Mouse (Mus musculus) duodenum, adult 2 months (tissue): ENCODE measurements around the gene Jazf1. TPM values are rescaled to one million over a fixed set of nuclear protein-coding genes. Genes with fewer than 3 reads are reported as not detected.

Source experiments
- polyA plus RNA-seq: library from polyadenylated mRNA; depleted of rRNA; stranded (reverse); fragments of >200 nt; gene quantifications from 2 replicates; pipeline ENCODE4 v1.2.3, GENCODE M21; 2012; ENCODE audit warnings: low replicate concordance; rRNA removed

Jazf1 gene
- polyA plus RNA-seq: 0.14 and 0.61 TPM in 2 replicates

DNA sequence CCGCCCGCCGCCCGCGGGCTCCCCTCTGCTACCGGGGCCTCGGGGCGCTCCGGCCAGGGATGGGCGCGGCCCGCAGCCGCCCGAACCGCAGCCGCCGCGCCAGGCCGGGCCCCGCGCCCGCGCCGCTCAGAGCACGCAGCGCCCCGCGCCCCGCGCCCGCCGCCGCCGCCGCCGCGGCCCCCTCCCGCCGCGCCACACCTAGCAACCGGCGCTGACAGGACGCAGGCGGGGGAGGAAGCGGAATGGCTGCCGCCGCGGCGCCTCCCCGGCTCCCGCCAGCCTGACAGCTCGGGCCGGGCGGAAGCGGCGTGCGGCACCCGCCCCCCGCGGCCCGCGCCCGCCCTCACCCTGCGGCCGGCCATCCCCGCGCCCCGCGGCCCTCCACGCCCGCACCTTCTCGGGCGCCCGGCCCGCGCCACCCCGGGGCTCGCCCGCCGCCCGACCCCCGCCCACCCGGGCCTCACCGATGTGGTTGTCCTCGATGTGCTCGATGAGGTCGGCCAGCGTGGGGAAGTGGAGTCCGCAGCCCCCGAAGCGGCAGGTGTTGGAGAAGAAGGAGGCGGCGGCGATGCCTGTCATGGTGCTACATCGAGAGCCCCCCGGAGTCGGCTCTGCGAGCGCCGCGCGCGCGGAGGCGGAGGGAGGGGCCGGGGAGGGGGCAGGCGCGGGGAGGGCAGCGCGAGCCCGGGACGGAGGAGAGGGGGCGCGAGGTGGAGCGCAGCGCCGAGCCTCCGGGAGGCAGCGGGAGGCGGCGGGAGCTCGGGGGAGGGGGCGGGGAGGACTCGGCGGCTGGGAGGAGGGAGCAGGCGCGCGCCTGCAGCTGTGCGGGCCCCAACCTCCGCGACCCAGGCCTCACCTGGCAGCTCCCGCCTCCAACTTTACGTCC, at the start of gene Jazf1:
TSS of gene Jazf1 (minus strand) at position 643 of the 886 bp plus-strand sequence.

Other genes starting within 250 kb of the Jazf1 start
- 0.49 and 1.4 TPM in 2 replicates for gene Creb5, start 218.6 kb upstream of the Jazf1 start, polyA plus RNA-seq